Mouse (Mus musculus): Measurements from ENCODE around the gene Zfp827. TPM values are rescaled to one million over a fixed set of nuclear protein-coding genes. Genes with fewer than 3 reads are reported as not detected.

The Zfp827 gene
- polyA plus RNA-seq, 2 experiments: 15.1 to 35.2 TPM

DNA sequence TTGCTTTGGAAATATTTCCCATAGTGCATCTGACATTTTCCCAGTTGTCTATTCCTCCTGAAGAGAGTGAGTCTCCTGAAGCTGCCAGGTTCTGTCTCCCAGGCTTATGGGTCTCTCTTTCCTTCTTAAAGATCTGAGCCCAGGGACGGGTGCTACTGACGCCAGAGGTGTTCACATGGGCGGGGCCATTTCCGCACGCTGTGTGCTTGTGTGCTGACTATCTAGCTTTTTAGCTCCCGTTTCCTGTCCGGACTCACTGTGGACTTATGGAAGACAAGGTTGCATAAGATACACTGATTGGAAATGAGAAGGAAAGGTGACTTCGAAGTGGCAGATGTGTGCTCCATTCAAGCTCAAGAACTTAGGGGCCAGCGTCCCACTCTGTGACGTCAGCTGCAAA, 120.6 kb downstream of the Zfp827 start:
- H3K27ac ChIP-seq (replicated peaks; ENCODE audit: low read depth, low read length): no peak overlapping the region
- H3K4me2 ChIP-seq (replicated peaks; ENCODE audit: low read depth, low read length, severe bottlenecking): no peak overlapping the region
- no peak for TF ChIP-seq POLR2A (IDR thresholded peaks at IDR 0.05; ENCODE audit: borderline replicate concordance, extremely low read depth, insufficient read depth, insufficient read length)
- ATAC-seq (ENCODE audit: low FRiP score, low read depth) (no peak), DNase-seq (ENCODE audit: low spot score) (no peak)
- H3K4me1 ChIP-seq (ENCODE audit: control insufficient read depth, insufficient read depth, low read length): no peaks in the 10 kb centered on the region
- no peak overlapping the region for H3K4me3 ChIP-seq (replicated peaks; ENCODE audit: low read length)
- 85% methylated on average over 10 of the region's 10 CpGs for WGBS
- no peaks in the 10 kb centered on the region for H3K27me3 ChIP-seq (ENCODE audit: control insufficient read depth, insufficient read depth, low read length)
- no peaks in the 10 kb centered on the region for H3K9me3 ChIP-seq (ENCODE audit: control insufficient read depth, low read length)
- H3K36me3 ChIP-seq (ENCODE audit: control insufficient read depth, insufficient read depth, low read length): peaks cover 32% of the 10 kb centered on the region
- H3K9ac ChIP-seq (ENCODE audit: low read depth, low read length, severe bottlenecking): no peak overlapping the region

DNA sequence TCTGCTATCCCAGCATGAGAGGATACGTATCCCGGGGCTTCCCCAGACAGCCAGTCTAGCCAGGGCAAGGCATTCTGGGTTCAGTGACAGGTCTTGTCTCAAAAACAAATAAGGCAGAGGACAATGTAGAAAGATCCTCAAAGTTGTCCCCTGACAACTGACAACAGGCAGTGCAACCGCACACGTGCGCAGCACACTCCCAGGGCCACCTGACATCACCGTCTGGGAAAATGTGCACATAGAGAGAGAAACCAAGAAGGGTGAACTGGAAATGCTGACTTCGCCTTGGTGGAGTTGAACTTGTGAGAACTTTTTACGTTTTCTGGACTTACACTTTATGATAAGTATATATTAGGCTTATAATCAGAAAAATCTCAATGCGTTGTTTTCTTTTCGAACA, 121.6 kb downstream of the Zfp827 start:
- WGBS: 92% methylated on average over 10 of the region's 10 CpGs
- Histone ChIP-seq H3K4me1 (ENCODE audit: control insufficient read depth, insufficient read depth, low read length) (no peaks in the 10 kb centered on the region), H3K27me3 (ENCODE audit: control insufficient read depth, insufficient read depth, low read length) (no peaks in the 10 kb centered on the region), H3K36me3 (ENCODE audit: control insufficient read depth, insufficient read depth, low read length) (peaks cover 26% of the 10 kb centered on the region), H3K4me3 (replicated peaks; ENCODE audit: low read length) (no peak overlapping the region), H3K9ac (ENCODE audit: low read depth, low read length, severe bottlenecking) (no peak overlapping the region), H3K4me2 (replicated peaks; ENCODE audit: low read depth, low read length, severe bottlenecking) (no peak overlapping the region), H3K9me3 (ENCODE audit: control insufficient read depth, low read length) (no peaks in the 10 kb centered on the region), H3K27ac (replicated peaks; ENCODE audit: low read depth, low read length) (no peak overlapping the region)
- TF ChIP-seq POLR2A (IDR thresholded peaks at IDR 0.05; ENCODE audit: borderline replicate concordance, extremely low read depth, insufficient read depth, insufficient read length): no peak
- DNase-seq (ENCODE audit: low spot score): no peak
- ATAC-seq (ENCODE audit: low FRiP score, low read depth): no peak

DNA sequence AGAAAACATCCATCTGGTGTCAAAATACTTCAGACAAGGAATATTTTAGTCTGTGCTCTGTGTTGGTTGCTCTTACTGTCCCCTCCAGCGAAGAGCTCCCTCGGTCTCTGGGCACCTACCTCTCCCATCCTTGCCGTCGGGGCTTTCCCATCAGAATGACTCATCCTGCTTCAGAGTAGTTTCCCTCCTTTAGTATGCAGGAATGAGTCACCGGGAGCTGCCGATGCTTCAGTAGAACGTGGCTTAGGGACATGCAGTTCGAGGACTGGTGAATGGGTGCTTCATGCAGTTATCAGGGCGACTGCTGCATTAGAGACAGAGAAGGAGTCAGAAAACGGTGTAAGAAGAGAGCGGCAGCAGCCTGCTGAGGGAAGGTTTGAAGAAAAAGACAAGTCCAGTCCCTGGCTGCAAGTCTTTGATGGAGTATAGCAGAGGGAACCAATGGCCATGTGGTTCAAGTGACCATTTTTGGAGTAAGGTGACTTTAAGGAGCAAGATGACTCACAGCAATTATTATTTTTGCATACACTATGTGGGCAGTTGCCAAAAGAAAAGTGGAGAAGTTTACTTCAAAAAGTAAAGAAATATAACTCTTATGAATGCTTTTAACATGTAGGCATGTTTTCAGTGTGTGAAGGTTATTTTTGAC, 122.4 kb downstream of the Zfp827 start:
- 76% methylated on average over 11 of the region's 11 CpGs for WGBS
- H3K36me3 ChIP-seq (ENCODE audit: control insufficient read depth, insufficient read depth, low read length): peaks cover 19% of the 10 kb centered on the region
- no peaks in the 10 kb centered on the region for H3K9me3 ChIP-seq (ENCODE audit: control insufficient read depth, low read length)
- H3K4me3 ChIP-seq (replicated peaks; ENCODE audit: low read length): no peak overlapping the region
- H3K27me3 ChIP-seq (ENCODE audit: control insufficient read depth, insufficient read depth, low read length): no peaks in the 10 kb centered on the region
- TF ChIP-seq POLR2A (IDR thresholded peaks at IDR 0.05; ENCODE audit: borderline replicate concordance, extremely low read depth, insufficient read depth, insufficient read length): no peak
- no peak overlapping the region for H3K9ac ChIP-seq (ENCODE audit: low read depth, low read length, severe bottlenecking)
- no peak for DNase-seq (ENCODE audit: low spot score)
- no peak overlapping the region for H3K27ac ChIP-seq (replicated peaks; ENCODE audit: low read depth, low read length)
- H3K4me2 ChIP-seq (replicated peaks; ENCODE audit: low read depth, low read length, severe bottlenecking): no peak overlapping the region
- H3K4me1 ChIP-seq (ENCODE audit: control insufficient read depth, insufficient read depth, low read length): no peaks in the 10 kb centered on the region
- no peak for ATAC-seq (ENCODE audit: low FRiP score, low read depth)

DNA sequence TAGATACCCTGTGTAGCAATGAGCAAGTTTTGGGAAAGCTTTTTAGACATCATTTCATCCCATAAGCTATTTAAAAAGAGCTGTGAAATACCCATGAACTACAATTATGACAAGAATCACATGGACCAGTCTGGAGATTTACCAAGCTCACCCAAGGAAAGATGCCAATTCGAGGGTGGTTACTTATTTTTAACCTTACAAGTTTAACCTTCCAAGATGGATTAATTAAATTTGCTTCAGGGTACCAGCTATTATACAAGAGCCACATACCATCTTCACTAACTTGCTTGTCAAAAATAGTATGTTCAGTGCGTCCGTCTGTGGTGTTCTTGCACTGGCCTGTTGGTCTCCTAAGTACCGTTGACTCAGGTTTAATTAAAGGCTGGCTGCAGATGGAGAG, 123.4 kb downstream of the Zfp827 start:
- WGBS: 85% methylated on average over 4 of the region's 4 CpGs
- Histone ChIP-seq H3K36me3 (ENCODE audit: control insufficient read depth, insufficient read depth, low read length) (peaks cover 19% of the 10 kb centered on the region), H3K4me3 (replicated peaks; ENCODE audit: low read length) (no peak overlapping the region), H3K4me1 (ENCODE audit: control insufficient read depth, insufficient read depth, low read length) (no peaks in the 10 kb centered on the region), H3K9me3 (ENCODE audit: control insufficient read depth, low read length) (no peaks in the 10 kb centered on the region), H3K27me3 (ENCODE audit: control insufficient read depth, insufficient read depth, low read length) (no peaks in the 10 kb centered on the region), H3K4me2 (replicated peaks; ENCODE audit: low read depth, low read length, severe bottlenecking) (no peak overlapping the region), H3K27ac (replicated peaks; ENCODE audit: low read depth, low read length) (no peak overlapping the region), H3K9ac (ENCODE audit: low read depth, low read length, severe bottlenecking) (no peak overlapping the region)
- DNase-seq (ENCODE audit: low spot score) (no peak), ATAC-seq (ENCODE audit: low FRiP score, low read depth) (no peak)
- TF ChIP-seq POLR2A (IDR thresholded peaks at IDR 0.05; ENCODE audit: borderline replicate concordance, extremely low read depth, insufficient read depth, insufficient read length): no peak

DNA sequence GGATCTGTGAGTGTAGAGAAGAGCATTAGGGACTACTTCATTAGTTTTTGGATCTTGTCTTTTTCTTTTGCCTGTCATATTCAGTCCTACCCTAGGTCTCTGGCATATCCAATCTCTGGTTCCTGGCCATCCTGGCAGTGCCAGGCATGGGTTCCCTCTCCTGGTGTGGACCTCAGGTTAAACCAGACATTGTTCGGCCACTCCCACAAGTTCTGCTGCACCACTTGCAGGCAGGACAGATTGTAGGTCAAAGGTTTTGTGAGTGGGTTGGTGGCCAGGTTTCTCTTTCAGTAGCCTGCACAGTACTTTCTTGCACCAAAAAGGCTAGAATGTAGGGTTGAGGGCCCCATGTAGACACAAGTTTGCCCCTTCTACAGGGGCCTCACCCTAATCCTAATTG, 125.0 kb downstream of the Zfp827 start:
- H3K27ac ChIP-seq (replicated peaks; ENCODE audit: low read depth, low read length): no peak overlapping the region
- H3K9ac ChIP-seq (ENCODE audit: low read depth, low read length, severe bottlenecking): no peak overlapping the region
- no peak for TF ChIP-seq POLR2A (IDR thresholded peaks at IDR 0.05; ENCODE audit: borderline replicate concordance, extremely low read depth, insufficient read depth, insufficient read length)
- H3K36me3 ChIP-seq (ENCODE audit: control insufficient read depth, insufficient read depth, low read length): peaks cover 27% of the 10 kb centered on the region
- no peaks in the 10 kb centered on the region for H3K9me3 ChIP-seq (ENCODE audit: control insufficient read depth, low read length)
- H3K4me1 ChIP-seq (ENCODE audit: control insufficient read depth, insufficient read depth, low read length): peaks cover 6% of the 10 kb centered on the region; the same call in 1 of the 2 replicates
- no peak for ATAC-seq (ENCODE audit: low FRiP score, low read depth)
- no peak for DNase-seq (ENCODE audit: low spot score)
- no peak overlapping the region for H3K4me3 ChIP-seq (replicated peaks; ENCODE audit: low read length)
- 95% methylated on average over 1 of the region's 1 CpGs for WGBS
- no peak overlapping the region for H3K4me2 ChIP-seq (replicated peaks; ENCODE audit: low read depth, low read length, severe bottlenecking)
- H3K27me3 ChIP-seq (ENCODE audit: control insufficient read depth, insufficient read depth, low read length): no peaks in the 10 kb centered on the region

Data from limb, embryonic 14.5 days (tissue).